Mouse (Mus musculus) adrenal gland, postnatal 36 days (tissue): ENCODE measurements at regions not wholly inside any gene's neighbourhood (a gene's known extent, or its start where the extent isn't known, plus 50 kb on each side); places are given as distances from the start of the nearest gene placed in this dataset.

Experiments
- DNase-seq, 2 experiments: peaks; one replicate each; pipeline ENCODE4 v3.0.0; 2021; ENCODE audit warnings: mixed read lengths in 1 of 2

GRCm38 (mm10) chr9:120233011-120233410 lies 68.3 kb upstream of the Myrip start:
- no peak for DNase-seq

GRCm38 (mm10) chr9:120235054-120235453 lies 66.3 kb upstream of the Myrip start:
- DNase-seq: peak; percentile 10 to 35

GRCm38 (mm10) chr9:120245444-120245843 lies 55.9 kb upstream of the Myrip start:
- DNase-seq: no peak

GRCm38 (mm10) chr9:120248728-120249127 lies 52.6 kb upstream of the Myrip start:
- DNase-seq: no peak
